Mouse (Mus musculus) hindbrain, embryonic 13.5 days (tissue): ENCODE results near the gene Parl. TPM values are rescaled to one million over a fixed set of nuclear protein-coding genes. Genes with fewer than 3 reads are reported as not detected.
A peak's percentile ranks its signal among the peaks of the same experiment; 100 is the strongest.

Experiments
- ATAC-seq: fragments of 200-750 bp; cut with Nextera tagmentation; 2 replicates; pipeline ENCODE4 v1.8.0; 2017; ENCODE audit warnings: moderate TSS enrichment; ENCODE audit not compliant: low FRiP score
- H3K27ac ChIP-seq: fragments of 300-500 bp; sonication (generic); 2 replicates; pipeline ENCODE4 v1.5.1; 2015; ENCODE audit warnings: inconsistent platforms, mild to moderate bottlenecking, moderate library complexity
- H3K27me3 ChIP-seq: fragments of 300-500 bp; sonication (generic); 2 replicates; pipeline ENCODE4 v1.6.1; 2015; ENCODE audit warnings: mild to moderate bottlenecking, inconsistent platforms
- H3K36me3 ChIP-seq: fragments of 300-500 bp; sonication (generic); 2 replicates; pipeline ENCODE4 v1.6.1; 2015; ENCODE audit warnings: mild to moderate bottlenecking, inconsistent platforms
- H3K4me1 ChIP-seq: fragments of 300-500 bp; sonication (generic); replicated peaks from 2 replicates; pipeline ENCODE4 v1.6.1; 2015; ENCODE audit warnings: inconsistent platforms
- H3K4me2 ChIP-seq: fragments of 300-500 bp; sonication (generic); 2 replicates; pipeline ENCODE4 v1.6.1; 2015; ENCODE audit warnings: inconsistent platforms, mild to moderate bottlenecking, moderate library complexity
- H3K4me3 ChIP-seq: fragments of 300-500 bp; sonication (generic); 2 replicates; pipeline ENCODE4 v1.5.1; 2015; ENCODE audit warnings: mild to moderate bottlenecking, inconsistent platforms
- H3K9ac ChIP-seq: fragments of 300-500 bp; sonication (generic); 2 replicates; pipeline ENCODE4 v1.6.1; 2015; ENCODE audit warnings: mild to moderate bottlenecking, inconsistent platforms
- H3K9me3 ChIP-seq: fragments of 300-500 bp; sonication (generic); 2 replicates; pipeline ENCODE4 v1.6.1; 2016; ENCODE audit warnings: inconsistent platforms
- WGBS: fragments of 180-500 bp; shearing (Covaris S2); methylation state at CpG from one replicate; pipeline ENCODE4 v1.1.7; 2015; 5-methylcytosine and 5-hydroxymethylcytosine counted together
- polyA plus RNA-seq: library from polyadenylated mRNA; unstranded; fragments of >200 nt; fragmentation: Nextera tagmentation; extraction: Ambion mirVana; gene quantifications from 2 replicates; pipeline ENCODE4 v1.2.1, GENCODE M21; 2015

The Parl gene
- polyA plus RNA-seq = 79.2 and 82.5 TPM in 2 replicates

DNA sequence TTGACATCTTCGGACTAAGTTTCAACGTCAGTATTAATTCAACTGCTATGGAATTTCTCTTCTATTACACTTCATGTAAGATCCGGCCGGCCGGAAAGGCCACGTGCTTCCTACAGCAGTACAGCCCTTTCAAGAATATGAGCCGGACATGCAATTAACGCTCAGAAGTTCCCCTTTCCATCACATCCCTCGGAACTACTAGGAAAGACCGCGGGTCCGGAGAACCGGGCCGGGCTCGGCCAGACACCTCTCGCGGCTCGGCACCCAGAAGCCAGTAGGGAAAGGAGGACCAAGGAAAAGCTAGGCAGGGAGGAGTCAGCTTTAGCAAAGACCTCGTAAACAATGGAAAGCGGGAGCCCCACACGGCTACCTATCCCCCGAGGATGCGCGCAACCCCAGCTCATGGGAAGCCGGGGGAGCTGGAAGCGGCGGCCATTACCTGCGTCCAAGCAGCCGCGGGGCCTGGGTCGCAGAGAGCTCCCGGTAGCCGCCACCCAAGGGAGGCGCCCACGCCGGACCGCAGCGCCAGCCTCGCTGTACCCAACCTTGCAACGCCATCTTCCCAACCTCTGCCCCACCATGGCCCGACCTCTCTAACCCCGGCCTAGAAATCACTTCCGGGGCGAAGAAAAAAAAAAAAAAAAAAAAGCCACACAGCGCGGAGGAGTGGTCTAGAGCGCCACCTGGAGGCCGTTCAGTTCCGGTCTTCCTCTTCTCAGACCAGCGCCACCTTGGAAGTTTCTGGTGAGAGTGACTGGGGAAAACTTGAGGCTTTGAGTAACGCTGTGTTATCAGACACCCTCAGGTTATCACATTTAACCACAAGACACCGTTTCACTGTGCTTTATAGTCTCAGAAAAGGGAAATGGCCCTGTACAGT is at the start of gene Parl:
Parl (minus strand) TSS at position 618 of the 880 bp plus-strand sequence.
- H3K9me3 ChIP-seq = no peaks in the 10 kb centered on the region
- H3K4me2 ChIP-seq = peak within 1 kb of the TSS; percentile 88
- no peaks in the 10 kb centered on the region for H3K27me3 ChIP-seq
- peak; percentile 94 for ATAC-seq
- H3K27ac ChIP-seq = peak within 1 kb of the TSS; percentile 71
- peak within 1 kb of the TSS; percentile 95 for H3K4me3 ChIP-seq
- peaks cover 25% of the 10 kb centered on the region for H3K4me1 ChIP-seq
- WGBS = under 1% methylated on average over 52 of the region's 52 CpGs
- peaks cover 7% of the 10 kb centered on the region for H3K36me3 ChIP-seq
- peak within 1 kb of the TSS; percentile 84 for H3K9ac ChIP-seq

DNA sequence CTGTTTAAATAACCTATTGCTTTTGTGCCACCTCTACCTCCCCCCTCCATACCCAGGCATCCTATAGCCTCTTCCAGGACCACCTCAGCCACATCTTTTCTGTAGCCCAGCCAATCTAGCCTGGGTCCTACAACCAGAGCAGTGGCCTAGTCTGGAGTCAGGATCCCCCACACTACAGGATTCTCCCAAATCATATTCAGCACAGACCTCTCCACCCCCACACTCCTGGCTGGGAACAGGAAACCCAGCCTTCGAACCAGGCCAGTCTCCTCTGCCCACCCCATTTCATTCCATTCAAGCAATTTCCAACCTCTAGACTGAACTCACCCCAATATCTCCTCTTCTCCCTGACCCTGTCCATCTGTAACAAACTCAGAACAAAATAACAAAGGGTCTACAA is 43.3 kb upstream of the Parl start:
- 93% methylated on average over 1 of the region's 1 CpGs for WGBS
- H3K27me3 ChIP-seq = no peaks in the 10 kb centered on the region
- no peak for ATAC-seq
- peaks cover 78% of the 10 kb centered on the region for H3K36me3 ChIP-seq
- H3K4me3 ChIP-seq = no peak overlapping the region
- no peaks in the 10 kb centered on the region for H3K4me1 ChIP-seq
- H3K9ac ChIP-seq = no peak overlapping the region
- H3K4me2 ChIP-seq = no peak overlapping the region
- H3K27ac ChIP-seq = no peak overlapping the region
- no peaks in the 10 kb centered on the region for H3K9me3 ChIP-seq

DNA sequence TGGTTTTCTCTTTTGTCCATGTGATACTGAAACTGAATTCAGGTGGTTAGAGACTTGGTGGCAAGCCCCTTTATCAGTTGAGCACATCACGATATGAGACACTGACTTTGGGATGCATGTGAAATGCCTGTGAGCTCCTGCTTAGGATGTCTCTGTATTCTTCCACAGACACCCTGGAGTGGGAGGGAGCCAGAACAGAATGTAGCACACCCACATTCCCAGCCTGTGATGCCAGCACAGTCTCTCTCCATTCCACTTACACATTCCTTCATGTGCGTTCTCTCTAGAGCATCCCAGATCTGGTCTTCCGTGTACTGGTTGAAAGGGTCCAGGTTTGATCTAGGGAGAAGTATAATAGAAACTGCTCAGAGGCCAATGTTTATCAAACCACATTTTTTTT is 36.4 kb upstream of the Parl start:
- Histone ChIP-seq H3K4me1 (no peaks in the 10 kb centered on the region), H3K36me3 (peaks cover 80% of the 10 kb centered on the region), H3K4me2 (no peak overlapping the region), H3K4me3 (no peak overlapping the region), H3K27ac (no peak overlapping the region), H3K9ac (no peak overlapping the region), H3K27me3 (no peaks in the 10 kb centered on the region), H3K9me3 (no peaks in the 10 kb centered on the region)
- no peak for ATAC-seq
- 98% methylated on average over 3 of the region's 3 CpGs for WGBS

DNA sequence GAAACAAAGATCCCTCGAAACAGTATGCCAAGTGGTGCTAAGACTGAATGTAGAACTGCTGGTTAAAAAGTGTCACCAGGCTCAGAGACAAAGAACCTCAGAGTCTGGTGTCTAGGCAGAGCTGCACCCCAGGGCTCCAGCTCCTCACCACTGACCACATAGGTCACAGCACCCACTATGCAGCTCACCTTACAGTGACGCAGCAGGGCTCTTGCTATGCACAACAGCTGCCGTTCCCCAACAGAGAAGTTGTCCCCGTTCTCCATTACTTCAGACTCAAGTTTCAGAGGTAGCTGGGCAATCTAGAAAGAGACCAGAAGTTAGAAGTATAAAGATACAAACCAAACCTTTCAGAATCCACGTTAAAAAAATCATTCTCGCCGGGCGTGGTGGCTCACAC is 32.7 kb upstream of the Parl start:
- 95% methylated on average over 8 of the region's 8 CpGs for WGBS
- no peak overlapping the region for H3K27ac ChIP-seq
- no peak overlapping the region for H3K4me2 ChIP-seq
- H3K4me3 ChIP-seq = no peak overlapping the region
- ATAC-seq = no peak
- no peaks in the 10 kb centered on the region for H3K27me3 ChIP-seq
- no peaks in the 10 kb centered on the region for H3K4me1 ChIP-seq
- H3K9ac ChIP-seq = no peak overlapping the region
- no peaks in the 10 kb centered on the region for H3K9me3 ChIP-seq
- peaks cover 87% of the 10 kb centered on the region for H3K36me3 ChIP-seq

DNA sequence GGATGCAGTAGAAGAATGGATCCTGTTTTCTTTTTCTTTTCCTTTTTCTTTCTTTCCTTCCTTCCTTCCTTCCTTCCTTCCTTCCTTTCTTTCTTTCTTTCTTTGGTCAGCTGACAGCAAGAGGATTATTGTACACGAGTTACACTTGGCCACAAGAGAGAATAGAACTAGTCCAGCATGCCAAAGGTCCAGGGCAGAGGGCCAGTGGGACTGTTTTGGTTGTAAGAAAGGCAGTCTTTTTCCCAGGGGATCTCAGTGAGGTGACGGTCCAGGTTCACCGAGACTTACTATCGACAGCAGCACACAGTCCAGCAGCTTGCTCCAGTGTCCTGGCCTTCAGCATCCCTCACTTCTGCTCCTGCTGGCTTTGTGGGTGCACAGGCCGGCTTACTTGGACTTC is 26.1 kb upstream of the Parl start:
- Histone ChIP-seq H3K4me2 (no peak overlapping the region), H3K9ac (no peak overlapping the region), H3K36me3 (peaks cover 52% of the 10 kb centered on the region), H3K9me3 (no peaks in the 10 kb centered on the region), H3K4me3 (no peak overlapping the region), H3K27me3 (no peaks in the 10 kb centered on the region), H3K4me1 (no peaks in the 10 kb centered on the region), H3K27ac (no peak overlapping the region)
- WGBS = 92% methylated on average over 5 of the region's 5 CpGs
- no peak for ATAC-seq

DNA sequence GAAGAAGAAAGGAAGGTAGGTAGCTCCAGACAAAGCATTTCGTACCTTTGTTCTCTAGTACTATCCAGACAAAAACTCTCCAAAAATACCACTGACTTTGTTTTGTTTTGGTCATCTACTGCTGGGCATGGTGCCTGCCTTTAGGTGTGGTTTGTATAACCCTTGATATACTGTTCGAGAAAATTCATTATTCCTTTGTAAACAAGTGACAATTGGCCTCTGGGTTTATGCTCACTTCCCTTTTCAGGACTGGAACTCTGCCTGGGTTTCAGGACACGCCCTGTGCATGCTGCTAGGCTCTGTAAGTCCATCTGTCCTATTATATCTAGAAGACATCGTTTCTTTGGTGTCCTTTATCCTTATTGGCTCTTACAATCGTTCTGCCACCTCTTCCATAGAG is 23.1 kb upstream of the Parl start, which contains the start of gene Cyp2ab1:
Cyp2ab1 (minus strand) TSS at position 119 of the 400 bp plus-strand sequence.
- H3K4me3 ChIP-seq = no peak within 1 kb of the TSS
- H3K9ac ChIP-seq = no peak within 1 kb of the TSS
- ATAC-seq = no peak
- H3K4me2 ChIP-seq = no peak within 1 kb of the TSS
- no peaks in the 10 kb centered on the region for H3K27me3 ChIP-seq
- H3K4me1 ChIP-seq = no peaks in the 10 kb centered on the region
- H3K36me3 ChIP-seq = peaks cover 24% of the 10 kb centered on the region
- WGBS = 79% methylated on average over 5 of the region's 5 CpGs
- H3K27ac ChIP-seq = no peak within 1 kb of the TSS
- H3K9me3 ChIP-seq = no peaks in the 10 kb centered on the region

DNA sequence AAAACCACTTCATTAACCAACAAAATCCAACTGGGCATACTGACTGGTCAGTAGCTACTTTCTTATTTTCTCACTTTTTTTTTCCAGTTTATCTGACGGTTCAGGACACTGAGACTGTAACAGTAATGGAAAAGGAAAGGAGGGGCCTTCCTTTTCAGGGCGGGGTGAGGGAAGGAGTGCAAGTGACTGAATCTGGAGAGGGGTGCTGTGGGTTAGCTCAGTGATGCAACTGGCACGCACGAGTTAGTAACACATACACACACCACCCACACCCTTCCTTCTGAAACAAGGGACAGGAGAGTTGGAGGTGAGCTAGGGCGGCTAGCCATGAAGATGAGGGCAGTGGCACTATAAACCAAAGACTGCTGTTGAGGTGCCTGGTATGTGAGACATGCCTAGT is 21.7 kb upstream of the Parl start:
- Histone ChIP-seq H3K4me3 (no peak overlapping the region), H3K27me3 (no peaks in the 10 kb centered on the region), H3K36me3 (peaks cover 11% of the 10 kb centered on the region), H3K9me3 (no peaks in the 10 kb centered on the region), H3K9ac (no peak overlapping the region), H3K27ac (no peak overlapping the region), H3K4me1 (no peaks in the 10 kb centered on the region), H3K4me2 (no peak overlapping the region)
- no peak for ATAC-seq
- 81% methylated on average over 5 of the region's 5 CpGs for WGBS

DNA sequence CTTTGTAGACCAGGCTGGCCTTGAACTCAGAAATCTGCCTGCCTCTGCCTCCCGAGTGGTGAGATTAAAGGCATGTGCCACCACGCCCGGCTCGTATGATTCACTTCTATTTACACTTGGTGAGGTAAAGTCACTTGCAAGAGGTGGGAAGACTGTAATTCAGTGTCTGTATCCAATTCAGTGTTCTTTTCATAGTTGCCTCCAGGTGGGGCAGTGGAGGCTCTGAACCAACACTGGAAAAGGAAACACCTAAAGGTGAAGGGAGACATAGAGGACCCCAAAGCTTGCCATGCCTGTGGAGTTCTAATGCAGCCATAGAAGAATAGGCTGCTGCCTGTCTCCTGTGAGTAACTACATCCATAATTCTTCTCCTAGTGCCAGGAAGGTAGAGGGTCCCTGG is 20.1 kb upstream of the Parl start:
- no peak for ATAC-seq
- Histone ChIP-seq H3K4me3 (no peak overlapping the region), H3K27ac (no peak overlapping the region), H3K36me3 (no peaks in the 10 kb centered on the region), H3K4me2 (no peak overlapping the region), H3K9ac (no peak overlapping the region), H3K4me1 (no peaks in the 10 kb centered on the region), H3K27me3 (no peaks in the 10 kb centered on the region), H3K9me3 (no peaks in the 10 kb centered on the region)
- 89% methylated on average over 4 of the region's 4 CpGs for WGBS

DNA sequence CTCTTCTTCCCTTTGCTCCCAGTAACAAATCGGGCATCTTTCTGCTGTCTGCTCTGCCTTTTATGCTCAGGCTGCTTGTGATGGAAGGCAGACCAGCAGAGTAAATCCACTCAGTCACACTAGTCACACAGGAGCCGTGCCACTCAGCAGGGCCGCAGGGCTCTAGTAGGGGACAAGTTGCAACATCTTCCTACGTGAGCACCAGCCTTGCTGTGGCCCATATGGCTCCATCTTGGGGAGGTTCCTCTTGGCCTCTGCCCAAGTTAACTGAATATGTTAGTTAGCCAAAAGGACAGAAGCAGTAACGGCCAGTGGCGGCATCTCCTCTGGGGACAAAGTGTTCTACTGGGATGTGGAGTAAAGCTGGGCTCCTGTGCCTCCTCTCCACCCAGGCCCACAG is 14.6 kb upstream of the Parl start:
- Histone ChIP-seq H3K4me2 (no peak overlapping the region), H3K36me3 (no peaks in the 10 kb centered on the region), H3K27me3 (no peaks in the 10 kb centered on the region), H3K4me1 (no peaks in the 10 kb centered on the region), H3K27ac (no peak overlapping the region), H3K4me3 (no peak overlapping the region), H3K9ac (no peak overlapping the region), H3K9me3 (no peaks in the 10 kb centered on the region)
- WGBS = 89% methylated on average over 6 of the region's 6 CpGs
- no peak for ATAC-seq

DNA sequence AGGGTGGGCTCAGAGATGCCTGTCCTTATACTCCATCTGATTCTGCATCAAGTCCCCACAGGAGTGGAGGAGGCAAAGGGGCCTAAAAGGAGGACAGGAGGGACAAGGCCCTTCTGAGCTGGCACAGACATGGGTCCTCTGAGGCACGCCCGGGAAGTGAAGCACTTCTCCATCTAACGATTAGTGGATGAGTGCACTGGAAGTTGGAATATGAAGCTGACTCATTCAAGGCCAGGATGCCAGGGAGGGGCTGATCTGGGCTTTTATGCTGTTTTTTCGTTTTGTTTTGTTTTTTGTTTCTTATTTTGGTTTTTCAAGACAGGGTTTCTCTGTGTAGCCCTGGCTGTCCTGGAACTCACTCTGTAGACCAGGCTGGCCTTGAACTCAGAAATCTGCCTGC is 13.1 kb upstream of the Parl start:
- Histone ChIP-seq H3K9me3 (no peaks in the 10 kb centered on the region), H3K9ac (no peak overlapping the region), H3K27me3 (no peaks in the 10 kb centered on the region), H3K4me2 (no peak overlapping the region), H3K36me3 (no peaks in the 10 kb centered on the region), H3K27ac (no peak overlapping the region), H3K4me1 (no peaks in the 10 kb centered on the region), H3K4me3 (no peak overlapping the region)
- WGBS = 92% methylated on average over 4 of the region's 4 CpGs
- ATAC-seq = no peak

DNA sequence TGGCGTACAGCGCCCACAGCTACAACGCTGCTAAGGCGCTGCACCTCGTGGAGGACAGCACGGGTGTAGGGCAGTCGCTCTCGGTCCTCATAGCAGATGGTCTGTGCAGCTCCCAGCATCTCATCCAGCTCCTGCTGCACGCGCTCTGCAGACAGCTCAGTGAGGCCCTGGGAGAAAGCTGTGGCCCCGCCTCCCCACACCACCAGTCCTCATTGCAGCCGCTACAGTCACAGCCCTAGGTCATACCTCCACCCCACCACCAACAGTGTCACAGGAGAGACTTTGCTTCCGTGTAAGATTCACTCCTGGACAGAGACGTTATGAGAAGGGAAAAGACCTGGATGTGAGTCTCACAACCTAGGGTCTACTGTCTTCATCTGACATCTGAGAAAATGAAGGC is 10.1 kb upstream of the Parl start:
- Histone ChIP-seq H3K27ac (no peak overlapping the region), H3K9me3 (no peaks in the 10 kb centered on the region), H3K9ac (no peak overlapping the region), H3K4me2 (no peak overlapping the region), H3K27me3 (no peaks in the 10 kb centered on the region), H3K4me3 (no peak overlapping the region), H3K4me1 (no peaks in the 10 kb centered on the region), H3K36me3 (no peaks in the 10 kb centered on the region)
- WGBS = 76% methylated on average over 14 of the region's 14 CpGs
- no peak for ATAC-seq

DNA sequence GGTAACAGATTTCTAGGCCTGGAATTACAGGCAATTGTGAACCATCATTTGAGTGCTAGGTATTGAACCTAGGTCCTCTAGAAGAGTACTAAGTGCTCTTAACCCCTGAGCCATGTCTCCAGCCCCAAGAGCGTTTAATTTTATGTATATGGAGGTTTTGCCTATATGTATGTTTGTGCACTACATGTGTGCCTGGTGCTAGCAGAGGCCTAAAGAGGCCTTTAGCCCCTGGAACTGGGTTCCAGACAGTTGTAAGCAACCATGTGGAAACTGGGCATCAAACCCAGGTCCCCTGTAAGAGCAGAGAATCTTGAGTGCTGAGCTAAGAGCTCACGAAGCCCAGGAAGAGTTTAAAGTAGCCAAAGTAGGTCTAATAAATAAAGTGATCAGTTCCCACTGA is 2.1 kb downstream of the Parl start:
- H3K4me3 ChIP-seq = no peak overlapping the region
- H3K4me2 ChIP-seq = peak overlapping the region; percentile 16
- no peaks in the 10 kb centered on the region for H3K9me3 ChIP-seq
- H3K4me1 ChIP-seq = peaks cover 25% of the 10 kb centered on the region
- no peak overlapping the region for H3K27ac ChIP-seq
- H3K27me3 ChIP-seq = no peaks in the 10 kb centered on the region
- 97% methylated on average over 2 of the region's 2 CpGs for WGBS
- H3K36me3 ChIP-seq = peaks cover 23% of the 10 kb centered on the region
- 0 out of 2 replicates have a peak overlapping the region, but pooled peaks have one; percentile 6 for H3K9ac ChIP-seq
- ATAC-seq = no peak

DNA sequence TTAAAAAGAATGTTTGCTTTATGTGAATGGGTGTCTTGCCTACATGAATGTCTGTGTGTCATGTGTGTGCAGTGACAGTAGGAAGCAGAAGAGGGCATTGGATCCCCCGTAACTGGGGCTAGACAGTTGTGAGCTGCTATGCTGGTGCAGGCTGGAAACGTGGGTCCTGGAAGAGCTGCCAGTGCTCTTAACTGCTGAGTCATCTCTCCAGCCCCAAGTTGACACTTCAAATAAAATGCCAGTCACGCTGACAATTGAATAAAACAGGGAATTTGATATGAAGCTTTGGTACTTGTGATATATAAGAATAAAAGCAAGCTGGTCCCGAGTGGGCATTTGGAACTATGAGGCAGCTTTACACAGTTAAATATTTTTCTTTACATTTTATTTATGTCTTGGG is 21.9 kb downstream of the Parl start:
- H3K27ac ChIP-seq = no peak overlapping the region
- H3K4me2 ChIP-seq = no peak overlapping the region
- WGBS = 95% methylated on average over 4 of the region's 4 CpGs
- no peaks in the 10 kb centered on the region for H3K9me3 ChIP-seq
- no peak overlapping the region for H3K4me3 ChIP-seq
- H3K27me3 ChIP-seq = no peaks in the 10 kb centered on the region
- H3K9ac ChIP-seq = no peak overlapping the region
- no peak for ATAC-seq
- H3K36me3 ChIP-seq = peaks cover 74% of the 10 kb centered on the region
- no peaks in the 10 kb centered on the region for H3K4me1 ChIP-seq
